Mouse (Mus musculus): Measurements from ENCODE around the gene Gm49378. TPM values are rescaled to one million over a fixed set of nuclear protein-coding genes. Genes with fewer than 3 reads are reported as not detected.
A peak's percentile ranks its signal among the peaks of the same experiment; 100 is the strongest.

Gene Gm49378
- total RNA-seq, 2 experiments from 2014 or later: 3.5 to 4.9 TPM

- ATAC-seq (replicated peaks; ENCODE audit: low FRiP score, low TSS enrichment, poor library complexity, severe bottlenecking): no peak
Measured at GRCm38 (mm10) chr14:55592226-55592625, 45.5 kb downstream of the Gm49378 start.

GRCm38 (mm10) chr14:55591331-55591891 is 46.3 kb downstream of the Gm49378 start, which contains the start of gene Rnf31:
TSS of gene Rnf31 (plus strand) at chr14:55591708.
- peak; percentile 86 for ATAC-seq (replicated peaks; ENCODE audit: low FRiP score, low TSS enrichment, poor library complexity, severe bottlenecking)

GRCm38 (mm10) chr14:55590748-55591330 is 46.9 kb downstream of the Gm49378 start, which contains the start of gene Psme2:
TSS of gene Psme2 (minus strand) at chr14:55591113.
- ATAC-seq (replicated peaks; ENCODE audit: low FRiP score, low TSS enrichment, poor library complexity, severe bottlenecking): peak; percentile 80

- no peak for ATAC-seq (replicated peaks; ENCODE audit: low FRiP score, low TSS enrichment, poor library complexity, severe bottlenecking)
Measured at GRCm38 (mm10) chr14:55589771-55590448, 47.8 kb downstream of the Gm49378 start.

GRCm38 (mm10) chr14:55589271-55589670 is 48.4 kb downstream of the Gm49378 start:
- ATAC-seq (replicated peaks; ENCODE audit: low FRiP score, low TSS enrichment, poor library complexity, severe bottlenecking): no peak

GRCm38 (mm10) chr14:55586149-55586548 is 51.5 kb downstream of the Gm49378 start:
- peak; percentile 50 for ATAC-seq (replicated peaks; ENCODE audit: low FRiP score, low TSS enrichment, poor library complexity, severe bottlenecking)

- peak; percentile 12 for ATAC-seq (replicated peaks; ENCODE audit: low FRiP score, low TSS enrichment, poor library complexity, severe bottlenecking)
Measured at GRCm38 (mm10) chr14:55585566-55585960, 52.1 kb downstream of the Gm49378 start.

- ATAC-seq (replicated peaks; ENCODE audit: low FRiP score, low TSS enrichment, poor library complexity, severe bottlenecking): peak; percentile 85
Measured at GRCm38 (mm10) chr14:55584702-55585565, 52.8 kb downstream of the Gm49378 start, which contains the start of gene Emc9. TSS of gene Emc9 (minus strand) at chr14:55585302.

- ATAC-seq (replicated peaks; ENCODE audit: low FRiP score, low TSS enrichment, poor library complexity, severe bottlenecking): no peak
Measured at GRCm38 (mm10) chr14:55584303-55584701, 53.4 kb downstream of the Gm49378 start.

GRCm38 (mm10) chr14:55581981-55582681 is 55.6 kb downstream of the Gm49378 start:
- ATAC-seq (replicated peaks; ENCODE audit: low FRiP score, low TSS enrichment, poor library complexity, severe bottlenecking): no peak

- no peak for ATAC-seq (replicated peaks; ENCODE audit: low FRiP score, low TSS enrichment, poor library complexity, severe bottlenecking)
Measured at GRCm38 (mm10) chr14:55580731-55581130, 57.0 kb downstream of the Gm49378 start.

- no peak for ATAC-seq (replicated peaks; ENCODE audit: low FRiP score, low TSS enrichment, poor library complexity, severe bottlenecking)
Measured at GRCm38 (mm10) chr14:55579511-55580496, 57.9 kb downstream of the Gm49378 start.

Other genes starting within 250 kb of the Gm49378 start
Only the 30 nearest of the 34 such genes appear.
- 103 and 133 TPM in 2 replicates for gene Dhrs4, start 159.1 kb downstream of the Gm49378 start, total RNA-seq (2014; fragmentation: Nextera tagmentation)
- gene Dhrs4, start 159.1 kb downstream of the Gm49378 start, total RNA-seq (2017): 128 and 189 TPM in 2 replicates
- 0.77 and 1.3 TPM in 2 replicates for gene Carmil3, start 147.2 kb downstream of the Gm49378 start, total RNA-seq (2014; fragmentation: Nextera tagmentation)
- gene Carmil3, start 147.2 kb downstream of the Gm49378 start, total RNA-seq (2017): 0.42 and 0.70 TPM in 2 replicates
- not detected in 2 replicates for gene Cpne6, start 127.5 kb downstream of the Gm49378 start, total RNA-seq (2014; fragmentation: Nextera tagmentation)
- gene Cpne6, start 127.5 kb downstream of the Gm49378 start, total RNA-seq (2017): not detected in 2 replicates
- gene Nrl, start 112.9 kb downstream of the Gm49378 start, total RNA-seq (2014; fragmentation: Nextera tagmentation): not detected in 2 replicates
- not detected in 2 replicates for gene Nrl, start 112.9 kb downstream of the Gm49378 start, total RNA-seq (2017)
- 66.0 and 88.0 TPM in 2 replicates for gene Pck2, start 97.6 kb downstream of the Gm49378 start, total RNA-seq (2014; fragmentation: Nextera tagmentation)
- 48.7 and 55.6 TPM in 2 replicates for gene Pck2, start 97.6 kb downstream of the Gm49378 start, total RNA-seq (2017)
- 41.6 and 45.9 TPM in 2 replicates for gene Dcaf11, start 77.9 kb downstream of the Gm49378 start, total RNA-seq (2014; fragmentation: Nextera tagmentation)
- 48.3 and 115 TPM in 2 replicates for gene Dcaf11, start 77.9 kb downstream of the Gm49378 start, total RNA-seq (2017)
- 2.7 TPM in 1 of 2 replicates, not detected in the other for gene A730061H03Rik, start 77.5 kb downstream of the Gm49378 start, total RNA-seq (2014; fragmentation: Nextera tagmentation)
- gene A730061H03Rik, start 77.5 kb downstream of the Gm49378 start, total RNA-seq (2017): 14.8 TPM in 1 of 2 replicates, not detected in the other
- gene Fitm1, start 62.3 kb downstream of the Gm49378 start, total RNA-seq (2014; fragmentation: Nextera tagmentation): not detected in 2 replicates
- not detected in 2 replicates for gene Fitm1, start 62.3 kb downstream of the Gm49378 start, total RNA-seq (2017)
- 311 and 359 TPM in 2 replicates for gene Psme1, start 59.8 kb downstream of the Gm49378 start, total RNA-seq (2014; fragmentation: Nextera tagmentation)
- 249 and 300 TPM in 2 replicates for gene Psme1, start 59.8 kb downstream of the Gm49378 start, total RNA-seq (2017)
- gene Emc9, start 52.6 kb downstream of the Gm49378 start, total RNA-seq (2014; fragmentation: Nextera tagmentation): 37.3 and 44.8 TPM in 2 replicates
- gene Emc9, start 52.6 kb downstream of the Gm49378 start, total RNA-seq (2017): 22.7 and 26.7 TPM in 2 replicates
- gene Psme2, start 46.8 kb downstream of the Gm49378 start, total RNA-seq (2014; fragmentation: Nextera tagmentation): 190 and 268 TPM in 2 replicates
- 208 and 351 TPM in 2 replicates for gene Psme2, start 46.8 kb downstream of the Gm49378 start, total RNA-seq (2017)
- 35.8 and 47.0 TPM in 2 replicates for gene Rnf31, start 46.2 kb downstream of the Gm49378 start, total RNA-seq (2014; fragmentation: Nextera tagmentation)
- 23.8 and 46.4 TPM in 2 replicates for gene Rnf31, start 46.2 kb downstream of the Gm49378 start, total RNA-seq (2017)
- 57.9 and 65.2 TPM in 2 replicates for gene Irf9, start 34.3 kb downstream of the Gm49378 start, total RNA-seq (2014; fragmentation: Nextera tagmentation)
- 41.6 and 41.7 TPM in 2 replicates for gene Irf9, start 34.3 kb downstream of the Gm49378 start, total RNA-seq (2017)
- gene Rec8, start 19.9 kb downstream of the Gm49378 start, total RNA-seq (2014; fragmentation: Nextera tagmentation): 28.2 and 53.3 TPM in 2 replicates
- 16.0 and 27.6 TPM in 2 replicates for gene Rec8, start 19.9 kb downstream of the Gm49378 start, total RNA-seq (2017)
- gene Ipo4, start 1.9 kb downstream of the Gm49378 start, total RNA-seq (2014; fragmentation: Nextera tagmentation): 79.0 and 101 TPM in 2 replicates
- 21.2 and 26.9 TPM in 2 replicates for gene Ipo4, start 1.9 kb downstream of the Gm49378 start, total RNA-seq (2017)
- 43.8 and 52.6 TPM in 2 replicates for gene Tm9sf1, start 5.9 kb upstream of the Gm49378 start, total RNA-seq (2014; fragmentation: Nextera tagmentation)
- 61.9 and 77.4 TPM in 2 replicates for gene Tm9sf1, start 5.9 kb upstream of the Gm49378 start, total RNA-seq (2017)
- gene Tssk4, start 12.3 kb upstream of the Gm49378 start, total RNA-seq (2014; fragmentation: Nextera tagmentation): 0.87 and 0.99 TPM in 2 replicates
- 0.69 TPM in 1 of 2 replicates, not detected in the other for gene Tssk4, start 12.3 kb upstream of the Gm49378 start, total RNA-seq (2017)
- 39.9 and 57.6 TPM in 2 replicates for gene Mdp1, start 22.6 kb upstream of the Gm49378 start, total RNA-seq (2014; fragmentation: Nextera tagmentation)
- gene Mdp1, start 22.6 kb upstream of the Gm49378 start, total RNA-seq (2017): 33.5 and 34.1 TPM in 2 replicates
- gene Gmpr2, start 34.0 kb upstream of the Gm49378 start, total RNA-seq (2014; fragmentation: Nextera tagmentation): 20.2 and 31.1 TPM in 2 replicates
- 22.6 and 24.8 TPM in 2 replicates for gene Gmpr2, start 34.0 kb upstream of the Gm49378 start, total RNA-seq (2017)
- 398 and 455 TPM in 2 replicates for gene Nedd8, start 34.2 kb upstream of the Gm49378 start, total RNA-seq (2014; fragmentation: Nextera tagmentation)
- gene Nedd8, start 34.2 kb upstream of the Gm49378 start, total RNA-seq (2017): 365 and 374 TPM in 2 replicates
- 22.2 and 59.3 TPM in 2 replicates for gene Tinf2, start 43.9 kb upstream of the Gm49378 start, total RNA-seq (2014; fragmentation: Nextera tagmentation)
- gene Tinf2, start 43.9 kb upstream of the Gm49378 start, total RNA-seq (2017): 22.8 and 24.0 TPM in 2 replicates
- gene Tgm1, start 76.0 kb upstream of the Gm49378 start, total RNA-seq (2014; fragmentation: Nextera tagmentation): not detected in 2 replicates
- 0.15 TPM in 1 of 2 replicates, not detected in the other for gene Tgm1, start 76.0 kb upstream of the Gm49378 start, total RNA-seq (2017)
- 14.4 and 20.2 TPM in 2 replicates for gene Rabggta, start 84.4 kb upstream of the Gm49378 start, total RNA-seq (2014; fragmentation: Nextera tagmentation)
- 7.7 and 12.6 TPM in 2 replicates for gene Rabggta, start 84.4 kb upstream of the Gm49378 start, total RNA-seq (2017)
- 21.5 and 31.0 TPM in 2 replicates for gene Dhrs1, start 107.8 kb upstream of the Gm49378 start, total RNA-seq (2014; fragmentation: Nextera tagmentation)
- 10.0 and 10.3 TPM in 2 replicates for gene Dhrs1, start 107.8 kb upstream of the Gm49378 start, total RNA-seq (2017)
- 35.8 and 52.0 TPM in 2 replicates for gene Nop9, start 107.8 kb upstream of the Gm49378 start, total RNA-seq (2014; fragmentation: Nextera tagmentation)
- 24.8 and 27.5 TPM in 2 replicates for gene Nop9, start 107.8 kb upstream of the Gm49378 start, total RNA-seq (2017)
- gene Cideb, start 120.6 kb upstream of the Gm49378 start, total RNA-seq (2014; fragmentation: Nextera tagmentation): not detected in 2 replicates
- gene Cideb, start 120.6 kb upstream of the Gm49378 start, total RNA-seq (2017): not detected in 2 replicates
- not detected in 2 replicates for gene Ltb4r2, start 123.5 kb upstream of the Gm49378 start, total RNA-seq (2014; fragmentation: Nextera tagmentation)
- 0.38 and 1.7 TPM in 2 replicates for gene Ltb4r2, start 123.5 kb upstream of the Gm49378 start, total RNA-seq (2017)
- gene Ltb4r1, start 128.1 kb upstream of the Gm49378 start, total RNA-seq (2014; fragmentation: Nextera tagmentation): 0.50 and 3.5 TPM in 2 replicates
- gene Ltb4r1, start 128.1 kb upstream of the Gm49378 start, total RNA-seq (2017): 0.76 and 3.1 TPM in 2 replicates
- not detected in 2 replicates for gene Adcy4, start 146.2 kb upstream of the Gm49378 start, total RNA-seq (2014; fragmentation: Nextera tagmentation)
- not detected in 2 replicates for gene Adcy4, start 146.2 kb upstream of the Gm49378 start, total RNA-seq (2017)
- 55.7 and 87.0 TPM in 2 replicates for gene Ripk3, start 151.0 kb upstream of the Gm49378 start, total RNA-seq (2014; fragmentation: Nextera tagmentation)
- 8.9 and 23.1 TPM in 2 replicates for gene Ripk3, start 151.0 kb upstream of the Gm49378 start, total RNA-seq (2017)